Mouse (Mus musculus): Measurements from ENCODE around the gene Pih1d1. TPM values are rescaled to one million over a fixed set of nuclear protein-coding genes. Genes with fewer than 3 reads are reported as not detected.
"Not testable (repeated sequence)": the region's sequence is repeated elsewhere in the genome, so short reads cannot be mapped to it uniquely, and the experiment has no call there.

Pih1d1 gene
- polyA plus RNA-seq, 1 experiment: 66.7 TPM

DNA sequence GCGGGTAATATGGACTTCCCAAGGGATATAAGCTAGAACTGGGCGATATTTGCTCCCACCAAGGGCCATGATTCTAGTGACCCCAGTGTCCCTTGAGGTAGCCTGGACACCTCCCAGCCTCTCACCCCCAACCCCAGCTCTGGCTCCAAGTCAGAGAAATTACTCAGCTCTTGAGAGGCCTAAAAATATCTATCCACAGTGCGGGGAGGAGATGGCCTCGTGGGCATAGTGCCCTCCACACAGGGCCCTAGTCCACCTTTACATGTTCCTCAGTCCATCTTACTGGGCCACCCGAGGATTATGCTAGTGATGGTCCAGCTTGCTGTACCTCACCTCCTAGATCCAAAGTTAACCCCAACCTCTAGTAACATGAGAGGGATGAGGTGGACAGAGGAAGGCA lies 10.7 kb downstream of the Pih1d1 start:
- H3K4me3 ChIP-seq (ENCODE audit: insufficient read depth, low read length): no peak overlapping the region
- H3K4me1 ChIP-seq (ENCODE audit: control insufficient read depth, insufficient read depth, low read length): no peaks in the 10 kb centered on the region
- H3K27ac ChIP-seq (ENCODE audit: insufficient read depth, low read depth, low read length): no peak overlapping the region
- TF ChIP-seq POLR2A (IDR thresholded peaks at IDR 0.05; ENCODE audit: borderline replicate concordance, low read depth, low read length): no peak
- TF ChIP-seq CTCF (IDR thresholded peaks at IDR 0.05; ENCODE audit: low read depth, low read length): no peak

DNA sequence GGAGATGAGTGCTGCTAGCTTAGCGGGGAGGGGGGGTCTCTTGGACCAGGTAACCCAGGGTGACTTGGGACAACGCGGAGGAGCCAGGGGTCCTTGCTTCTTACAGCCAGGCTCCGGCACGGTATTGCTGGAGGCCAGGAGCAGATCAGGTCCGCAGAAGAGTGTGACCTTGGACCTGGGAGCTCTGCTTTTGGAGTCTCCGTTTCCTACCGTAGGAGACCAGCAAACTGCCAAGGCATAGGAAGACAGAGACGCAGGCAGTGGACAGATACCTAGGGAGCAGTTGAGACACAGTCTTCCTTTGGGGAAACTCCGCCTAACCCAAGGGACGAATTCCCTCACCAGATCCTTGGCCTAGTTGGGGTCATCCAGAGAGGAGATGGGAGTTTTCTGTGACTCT lies 11.6 kb downstream of the Pih1d1 start:
- Histone ChIP-seq H3K27ac (ENCODE audit: insufficient read depth, low read depth, low read length) (no peak overlapping the region), H3K4me1 (ENCODE audit: control insufficient read depth, insufficient read depth, low read length) (no peaks in the 10 kb centered on the region), H3K4me3 (ENCODE audit: insufficient read depth, low read length) (no peak overlapping the region)
- TF ChIP-seq CTCF (IDR thresholded peaks at IDR 0.05; ENCODE audit: low read depth, low read length): no peak
- no peak for TF ChIP-seq POLR2A (IDR thresholded peaks at IDR 0.05; ENCODE audit: borderline replicate concordance, low read depth, low read length)

DNA sequence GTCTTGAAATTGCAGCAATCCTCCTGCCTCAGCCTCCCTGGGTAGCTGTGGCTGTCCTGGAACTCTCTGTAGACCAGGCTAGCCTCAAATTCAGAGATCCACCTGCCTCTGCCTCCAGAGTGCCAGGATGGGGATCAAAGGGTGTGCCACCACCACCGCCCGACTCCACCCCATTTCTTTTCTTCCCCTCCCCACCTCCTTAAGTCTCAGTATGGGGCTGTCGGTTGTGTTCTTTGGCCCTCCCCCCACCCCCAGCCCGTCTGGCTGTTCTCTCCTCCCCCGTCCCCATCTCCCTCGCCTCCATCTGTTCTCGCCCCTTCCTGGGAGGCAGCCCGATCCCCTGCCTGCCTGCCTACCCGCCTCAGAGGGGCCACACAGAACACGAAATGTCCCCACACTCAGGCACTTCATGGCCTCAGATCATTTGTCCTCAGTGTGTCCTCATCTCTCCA lies 12.9 kb downstream of the Pih1d1 start:
- Histone ChIP-seq H3K4me3 (ENCODE audit: insufficient read depth, low read length) (no peak overlapping the region), H3K27ac (ENCODE audit: insufficient read depth, low read depth, low read length) (no peak overlapping the region), H3K4me1 (ENCODE audit: control insufficient read depth, insufficient read depth, low read length) (no peaks in the 10 kb centered on the region)
- TF ChIP-seq POLR2A (IDR thresholded peaks at IDR 0.05; ENCODE audit: borderline replicate concordance, low read depth, low read length) (no peak), CTCF (IDR thresholded peaks at IDR 0.05; ENCODE audit: low read depth, low read length) (no peak)

DNA sequence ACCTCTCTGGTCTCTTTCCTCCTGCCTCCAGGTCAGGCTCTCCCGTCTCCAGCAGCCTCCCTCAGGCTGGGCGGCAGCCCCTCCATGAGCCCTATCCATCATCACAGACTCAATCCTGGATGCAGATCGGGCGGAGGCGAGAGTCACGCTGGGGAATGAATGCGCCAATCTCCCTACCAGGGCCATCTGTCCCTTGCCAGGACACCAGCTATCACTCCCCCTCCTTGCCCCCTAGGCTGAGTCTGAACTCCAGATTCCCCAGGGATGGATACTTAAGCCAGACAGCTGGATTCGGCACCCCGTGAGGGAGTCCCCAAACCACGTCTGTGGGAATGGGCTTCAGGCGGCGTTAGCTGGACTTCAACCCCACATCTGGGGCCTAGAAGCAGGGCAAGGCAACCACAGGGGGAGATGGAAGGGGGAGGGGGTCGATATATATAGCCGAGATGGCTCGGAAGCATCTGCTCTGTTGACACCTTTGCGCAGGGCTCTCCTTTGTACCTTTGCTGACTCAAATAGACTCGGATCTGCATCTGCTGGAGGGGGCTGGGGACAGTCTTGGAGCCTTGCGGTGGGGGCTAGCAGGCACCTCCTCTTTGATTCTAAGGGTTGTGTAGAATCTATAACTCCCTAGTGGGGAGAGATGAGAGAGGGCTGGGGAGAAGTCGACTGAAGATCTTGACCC lies 13.8 kb downstream of the Pih1d1 start:
- Histone ChIP-seq H3K27ac (ENCODE audit: insufficient read depth, low read depth, low read length) (no peak overlapping the region), H3K4me1 (ENCODE audit: control insufficient read depth, insufficient read depth, low read length) (no peaks in the 10 kb centered on the region), H3K4me3 (ENCODE audit: insufficient read depth, low read length) (no peak overlapping the region)
- TF ChIP-seq POLR2A (IDR thresholded peaks at IDR 0.05; ENCODE audit: borderline replicate concordance, low read depth, low read length) (no peak), CTCF (IDR thresholded peaks at IDR 0.05; ENCODE audit: low read depth, low read length) (no peak)

DNA sequence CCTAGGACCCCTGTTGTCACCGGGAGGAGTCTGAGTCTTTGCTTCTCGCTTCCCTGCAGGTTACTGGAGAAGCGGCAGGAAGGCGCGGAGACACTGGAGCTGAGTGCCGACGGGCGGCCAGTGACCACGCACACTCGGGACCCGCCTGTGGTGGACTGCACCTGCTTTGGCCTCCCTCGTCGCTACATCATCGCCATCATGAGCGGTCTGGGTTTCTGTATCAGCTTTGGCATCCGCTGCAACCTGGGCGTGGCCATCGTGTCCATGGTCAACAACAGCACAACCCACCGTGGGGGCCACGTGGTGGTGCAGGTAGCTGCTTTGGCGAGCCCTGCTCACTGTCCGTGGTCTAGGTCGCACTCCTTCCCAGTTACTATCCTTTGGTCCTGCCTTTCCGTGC lies 14.6 kb downstream of the Pih1d1 start:
- Histone ChIP-seq H3K4me1 (ENCODE audit: control insufficient read depth, insufficient read depth, low read length) (no peaks in the 10 kb centered on the region), H3K27ac (ENCODE audit: insufficient read depth, low read depth, low read length) (no peak overlapping the region), H3K4me3 (ENCODE audit: insufficient read depth, low read length) (no peak overlapping the region)
- TF ChIP-seq CTCF (IDR thresholded peaks at IDR 0.05; ENCODE audit: low read depth, low read length) (no peak), POLR2A (IDR thresholded peaks at IDR 0.05; ENCODE audit: borderline replicate concordance, low read depth, low read length) (no peak)

DNA sequence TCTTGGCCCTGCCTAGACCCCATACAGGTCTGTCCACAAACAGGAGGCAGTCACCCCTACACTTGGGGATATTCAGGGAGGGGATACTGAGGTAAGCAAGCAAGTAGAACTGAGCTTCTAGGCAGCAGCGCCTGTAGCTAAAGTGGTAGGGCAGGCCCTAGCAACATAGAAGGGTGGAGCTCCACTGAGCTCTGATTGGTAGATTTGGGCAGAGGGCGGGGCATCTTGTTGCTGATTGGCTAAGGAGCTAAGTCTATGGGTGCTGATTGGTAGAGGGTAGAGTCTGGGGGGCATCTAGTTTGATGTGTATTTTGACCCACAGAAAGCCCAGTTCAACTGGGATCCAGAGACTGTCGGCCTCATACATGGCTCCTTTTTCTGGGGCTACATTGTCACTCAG lies 15.4 kb downstream of the Pih1d1 start:
- TF ChIP-seq CTCF (IDR thresholded peaks at IDR 0.05; ENCODE audit: low read depth, low read length) (no peak), POLR2A (IDR thresholded peaks at IDR 0.05; ENCODE audit: borderline replicate concordance, low read depth, low read length) (no peak)
- H3K4me3 ChIP-seq (ENCODE audit: insufficient read depth, low read length): no peak overlapping the region
- no peak overlapping the region for H3K27ac ChIP-seq (ENCODE audit: insufficient read depth, low read depth, low read length)
- H3K4me1 ChIP-seq (ENCODE audit: control insufficient read depth, insufficient read depth, low read length): no peaks in the 10 kb centered on the region

DNA sequence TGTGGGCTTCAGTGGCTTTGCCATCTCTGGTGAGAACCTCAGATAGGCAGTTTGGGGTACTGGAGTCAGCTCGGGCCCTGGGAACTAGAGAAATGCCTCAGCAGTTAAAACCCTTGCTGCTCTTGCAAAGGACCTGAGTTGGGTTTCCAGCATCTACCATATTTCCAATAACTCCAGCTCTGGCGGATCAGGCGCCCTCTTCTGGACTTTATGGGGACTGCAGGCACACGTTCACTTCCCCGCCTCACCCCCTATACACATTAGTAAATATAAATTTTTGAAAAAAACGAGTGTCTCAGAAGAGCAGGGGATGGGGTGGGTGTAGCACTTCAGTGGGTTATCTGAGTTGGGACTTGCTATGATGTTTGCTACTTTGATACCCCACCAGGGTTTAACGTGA lies 18.9 kb downstream of the Pih1d1 start:
- Histone ChIP-seq H3K4me1 (ENCODE audit: control insufficient read depth, insufficient read depth, low read length) (no peaks in the 10 kb centered on the region), H3K27ac (ENCODE audit: insufficient read depth, low read depth, low read length) (no peak overlapping the region), H3K4me3 (ENCODE audit: insufficient read depth, low read length) (no peak overlapping the region)
- peak; percentile 36; the same call in 1 of the 2 replicates for TF ChIP-seq CTCF (IDR thresholded peaks at IDR 0.05; ENCODE audit: low read depth, low read length)
- no peak for TF ChIP-seq POLR2A (IDR thresholded peaks at IDR 0.05; ENCODE audit: borderline replicate concordance, low read depth, low read length)

DNA sequence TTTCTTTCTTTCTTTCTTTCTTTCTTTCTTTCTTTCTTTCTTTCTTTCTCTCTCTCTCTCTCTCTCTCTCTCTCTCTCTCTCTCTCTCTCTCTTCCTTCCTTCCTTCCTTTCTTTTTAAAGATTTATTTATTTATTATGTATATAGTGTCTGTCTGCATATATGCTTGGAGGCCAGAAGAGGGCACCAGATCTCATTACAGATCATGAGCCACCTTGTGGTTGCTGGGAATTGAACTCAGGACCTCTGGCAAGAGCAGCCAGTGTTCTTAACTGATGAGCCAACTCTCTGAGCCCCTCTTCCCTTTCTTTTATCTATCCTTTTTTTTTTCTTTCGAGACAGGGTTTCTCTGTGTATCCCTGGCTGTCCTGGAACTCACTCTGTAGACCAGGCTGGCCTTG lies 19.7 kb downstream of the Pih1d1 start:
- not testable (repeated sequence) for H3K4me1 ChIP-seq (ENCODE audit: control insufficient read depth, insufficient read depth, low read length); H3K4me3 ChIP-seq (ENCODE audit: insufficient read depth, low read length); H3K27ac ChIP-seq (ENCODE audit: insufficient read depth, low read depth, low read length)

DNA sequence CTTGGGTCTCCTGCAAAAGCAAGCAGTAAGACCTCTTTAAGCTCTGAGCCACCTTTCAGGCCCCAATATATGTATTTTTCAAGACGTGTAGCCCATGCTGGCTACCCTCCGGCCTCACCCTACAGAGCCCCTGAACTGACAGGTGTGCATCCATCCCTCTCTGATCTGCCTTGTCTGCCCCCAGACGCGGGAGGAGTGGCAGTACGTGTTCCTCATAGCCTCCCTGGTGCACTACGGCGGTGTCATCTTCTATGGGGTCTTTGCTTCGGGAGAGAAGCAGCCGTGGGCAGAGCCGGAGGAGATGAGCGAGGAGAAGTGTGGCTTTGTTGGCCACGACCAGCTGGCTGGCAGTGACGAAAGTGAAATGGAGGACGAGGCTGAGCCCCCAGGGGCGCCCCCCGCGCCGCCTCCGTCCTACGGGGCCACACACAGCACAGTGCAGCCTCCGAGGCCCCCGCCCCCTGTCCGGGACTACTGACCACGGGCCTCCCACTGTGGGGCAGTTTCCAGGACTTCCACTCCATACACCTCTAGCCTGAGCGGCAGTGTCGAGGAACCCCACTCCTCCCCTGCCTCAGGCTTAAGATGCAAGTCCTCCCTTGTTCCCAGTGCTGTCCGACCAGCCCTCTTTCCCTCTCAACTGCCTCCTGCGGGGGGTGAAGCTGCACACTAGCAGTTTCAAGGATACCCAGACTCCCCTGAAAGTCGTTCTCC lies 20.6 kb downstream of the Pih1d1 start:
- TF ChIP-seq CTCF (IDR thresholded peaks at IDR 0.05; ENCODE audit: low read depth, low read length) (no peak), POLR2A (IDR thresholded peaks at IDR 0.05; ENCODE audit: borderline replicate concordance, low read depth, low read length) (no peak)

DNA sequence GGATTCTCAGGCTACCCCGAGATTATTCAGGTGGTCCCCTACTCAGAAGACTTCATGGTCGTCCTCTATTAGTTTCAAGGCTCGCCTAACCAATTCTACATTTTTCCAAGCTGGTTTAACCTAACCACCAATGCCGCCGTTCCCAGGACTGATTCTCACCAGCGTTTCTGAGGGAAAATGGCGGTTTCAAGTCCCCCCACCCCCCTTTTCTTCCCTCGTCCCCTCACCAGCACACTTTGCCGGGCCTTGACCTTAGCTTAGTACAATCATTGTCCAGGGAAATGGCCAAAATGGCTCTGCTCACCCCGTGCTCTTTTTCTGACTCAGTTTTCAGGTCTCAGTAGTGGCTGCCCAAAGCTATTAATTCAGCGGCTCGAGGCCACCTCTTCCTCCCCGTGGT lies 21.3 kb downstream of the Pih1d1 start:
- TF ChIP-seq POLR2A (IDR thresholded peaks at IDR 0.05; ENCODE audit: borderline replicate concordance, low read depth, low read length) (no peak), CTCF (IDR thresholded peaks at IDR 0.05; ENCODE audit: low read depth, low read length) (no peak)
- no peak overlapping the region for H3K27ac ChIP-seq (ENCODE audit: insufficient read depth, low read depth, low read length)
- no peaks in the 10 kb centered on the region for H3K4me1 ChIP-seq (ENCODE audit: control insufficient read depth, insufficient read depth, low read length)
- H3K4me3 ChIP-seq (ENCODE audit: insufficient read depth, low read length): no peak overlapping the region

More for the DNA sequence above, 20.6 kb downstream of the Pih1d1 start:
- no peaks in the 10 kb centered on the region for H3K4me1 ChIP-seq (ENCODE audit: control insufficient read depth, insufficient read depth, low read length)
- no peak overlapping the region for H3K27ac ChIP-seq (ENCODE audit: insufficient read depth, low read depth, low read length)
- no peak overlapping the region for H3K4me3 ChIP-seq (ENCODE audit: insufficient read depth, low read length)

All from bone marrow macrophage, adult 2 months (primary cell).